Mouse (Mus musculus) left cerebral cortex, adult 18-20 months (tissue): ENCODE measurements around the gene Btbd7. TPM values are rescaled to one million over a fixed set of nuclear protein-coding genes. Genes with fewer than 3 reads are reported as not detected.

Source experiments
- DNase-seq, 2 experiments: peaks; one replicate each; pipeline ENCODE4 v3.0.0; 2021 to 2022; ENCODE audit warnings: low spot score in 2 of 2, mixed read lengths in 1 of 2
- total RNA-seq, 2 experiments: library from RNA; stranded (reverse); gene quantifications; 2 replicates each; pipeline ENCODE4 v1.2.3; 2021

The Btbd7 gene
- total RNA-seq, 2 experiments from 2014 or later: 18.4 to 19.6 TPM

GRCm38 (mm10) chr12:102784899-102785592, 93.2 kb downstream of the Btbd7 start:
- no peak for DNase-seq

- DNase-seq: no peak
Measured at GRCm38 (mm10) chr12:102782841-102783240, 95.4 kb downstream of the Btbd7 start.

GRCm38 (mm10) chr12:102779452-102779851, 98.8 kb downstream of the Btbd7 start:
- no peak for DNase-seq

- no peak for DNase-seq
Measured at GRCm38 (mm10) chr12:102778151-102778550, 100.1 kb downstream of the Btbd7 start.

- no peak for DNase-seq
Measured at GRCm38 (mm10) chr12:102776035-102776434, 102.2 kb downstream of the Btbd7 start.

GRCm38 (mm10) chr12:102772676-102773075, 105.6 kb downstream of the Btbd7 start:
- DNase-seq: no peak

- DNase-seq: no peak
Measured at GRCm38 (mm10) chr12:102771601-102772000, 106.7 kb downstream of the Btbd7 start.

- DNase-seq: no peak
Measured at GRCm38 (mm10) chr12:102769000-102769399, 109.3 kb downstream of the Btbd7 start.

- no peak for DNase-seq
Measured at GRCm38 (mm10) chr12:102763696-102764095, 114.6 kb downstream of the Btbd7 start.

- DNase-seq: no peak
Measured at GRCm38 (mm10) chr12:102761668-102762067, 116.6 kb downstream of the Btbd7 start.

- DNase-seq: no peak
Measured at GRCm38 (mm10) chr12:102758936-102759335, 119.3 kb downstream of the Btbd7 start.

GRCm38 (mm10) chr12:102758403-102758756, 119.9 kb downstream of the Btbd7 start, which contains the start of gene Gm20604:
TSS of gene Gm20604 (minus strand) at chr12:102758672.
- no peak for DNase-seq

- peak; percentile 95 to 97 for DNase-seq
Measured at GRCm38 (mm10) chr12:102757689-102758402, 120.4 kb downstream of the Btbd7 start, which contains the start of the genes Gm28051, Gon7 and Ubr7. TSS of gene Gm28051 (minus strand) at chr12:102757765. TSS of gene Gon7 (minus strand) at chr12:102757803. TSS of gene Ubr7 (plus strand) at chr12:102757967.

GRCm38 (mm10) chr12:102757055-102757688, 121.1 kb downstream of the Btbd7 start:
- no peak for DNase-seq

- DNase-seq: no peak
Measured at GRCm38 (mm10) chr12:102756304-102756703, 122.0 kb downstream of the Btbd7 start.

- DNase-seq: no peak
Measured at GRCm38 (mm10) chr12:102748256-102748655, 130.0 kb downstream of the Btbd7 start.

GRCm38 (mm10) chr12:102744839-102745238, 133.4 kb downstream of the Btbd7 start:
- DNase-seq: no peak

- DNase-seq: peak; percentile 90 to 93
Measured at GRCm38 (mm10) chr12:102743589-102744574, 134.4 kb downstream of the Btbd7 start, which contains the start of the genes Moap1 and Tmem251. TSS of gene Moap1 (minus strand) at chr12:102743661. TSS of gene Tmem251 (plus strand) at chr12:102743762.

- no peak for DNase-seq
Measured at GRCm38 (mm10) chr12:102743036-102743588, 135.2 kb downstream of the Btbd7 start.

GRCm38 (mm10) chr12:102742056-102742455, 136.2 kb downstream of the Btbd7 start:
- no peak for DNase-seq
